ENCODE assay signal across 29 mouse cellular contexts in the genomic region with DNA sequence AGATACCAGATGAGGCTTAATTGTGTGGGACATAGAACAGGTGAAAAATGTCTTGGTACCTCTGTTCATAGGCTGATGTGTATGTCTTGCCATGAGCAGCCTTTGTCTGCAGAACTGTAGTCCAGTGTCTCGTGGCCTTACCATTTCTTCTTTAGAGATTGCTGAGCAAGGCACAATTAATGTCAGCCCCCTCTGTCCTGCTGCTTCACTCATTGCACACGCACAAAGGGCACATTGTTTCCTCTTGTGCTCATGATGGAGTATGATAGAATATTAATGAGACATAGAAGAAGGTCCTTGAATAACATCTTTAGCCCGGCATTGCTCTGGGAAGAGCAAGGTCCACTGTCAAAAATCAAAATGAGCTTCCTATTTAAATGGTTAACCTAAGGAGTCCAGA.
DNase-seq lines count a peak whose midpoint lies in the region; ATAC-seq and TF ChIP-seq lines count a peak whose summit lies in the region.
"Had no signal": no experiment of that assay in that cellular context is flagged by ENCODE, and none has a peak within 500 bp of the region (broad histone marks: within the 10 kb centered on the region; RNA-seq: fewer than 3 reads in every experiment).

No protein-coding gene starts in this region.

- H3K27me3 ChIP-seq in hindbrain, embryonic 10.5 days (ENCODE audit: insufficient read depth, poor library complexity, severe bottlenecking): no peaks in the 10 kb centered on the region
- H3K27me3 ChIP-seq in hindbrain, embryonic 13.5 days: no peaks in the 10 kb centered on the region
- H3K27me3 ChIP-seq: CH12.LX; embryonic facial prominence, embryonic 12.5 days; embryonic facial prominence, embryonic 15.5 days; hindbrain, embryonic 15.5 days had no signal

- H3K27ac ChIP-seq in hindbrain, embryonic 10.5 days: no peak overlapping the region
- no peak overlapping the region for H3K27ac ChIP-seq in hindbrain, embryonic 13.5 days
- H3K27ac ChIP-seq: embryonic facial prominence, embryonic 12.5 days; embryonic facial prominence, embryonic 15.5 days; gastrocnemius, adult 2 months; hindbrain, embryonic 15.5 days had no signal

- H3K36me3 ChIP-seq in hindbrain, embryonic 10.5 days: no peaks in the 10 kb centered on the region
- no peaks in the 10 kb centered on the region for H3K36me3 ChIP-seq in hindbrain, embryonic 13.5 days
- H3K36me3 ChIP-seq: embryonic facial prominence, embryonic 12.5 days; embryonic facial prominence, embryonic 15.5 days; G1E; hindbrain, embryonic 15.5 days had no signal

- ATAC-seq in hindbrain, embryonic 13.5 days (ENCODE audit: low FRiP score): no peak
- ATAC-seq: forebrain, embryonic 14.5 days; forebrain, postnatal 0 days; inflammation-experienced regulatory T-cells, adult 6 months; intestine, embryonic 16.5 days had no signal

- intact Hi-C loops in left cerebral cortex, postnatal 4 days (cut with DNase I): no loop called here
- intact Hi-C loops in heart, postnatal 10 days (cut with DNase I): no loop called here

- H3K4me2 ChIP-seq in hindbrain, embryonic 13.5 days: no peak overlapping the region
- H3K4me2 ChIP-seq: embryonic facial prominence, embryonic 12.5 days; embryonic facial prominence, embryonic 15.5 days; heart, embryonic 11.5 days; hindbrain, embryonic 15.5 days had no signal

- H3K4me1 ChIP-seq in hindbrain, embryonic 10.5 days (replicated peaks): peaks cover 6% of the 10 kb centered on the region
- no peaks in the 10 kb centered on the region for H3K4me1 ChIP-seq in hindbrain, embryonic 13.5 days (replicated peaks)
- H3K4me1 ChIP-seq: embryonic facial prominence, embryonic 12.5 days; embryonic facial prominence, embryonic 15.5 days; hindbrain, embryonic 15.5 days had no signal

- no peak overlapping the region for H3K9ac ChIP-seq in hindbrain, embryonic 13.5 days
- H3K9ac ChIP-seq: embryonic facial prominence, embryonic 12.5 days; embryonic facial prominence, embryonic 15.5 days; forebrain, postnatal 0 days; hindbrain, embryonic 15.5 days had no signal

- no peak for TF ChIP-seq CTCF in brain, embryonic 14.5 days (IDR thresholded peaks at IDR 0.05; ENCODE audit: borderline replicate concordance, extremely low read depth, insufficient read depth, insufficient read length)

- no peak overlapping the region for H3K4me3 ChIP-seq in hindbrain, embryonic 10.5 days
- H3K4me3 ChIP-seq in hindbrain, embryonic 13.5 days: no peak overlapping the region
- H3K4me3 ChIP-seq: embryonic facial prominence, embryonic 12.5 days; embryonic facial prominence, embryonic 15.5 days; gastrocnemius, adult 2 months; hindbrain, embryonic 15.5 days had no signal

- TF ChIP-seq POLR2A in brain, embryonic 14.5 days (IDR thresholded peaks at IDR 0.05; ENCODE audit: borderline replicate concordance, extremely low read depth, insufficient read depth, insufficient read length, poor library complexity, severe bottlenecking): no peak

- peak; percentile 4 for DNase-seq in hindbrain, embryonic 10.5 days (ENCODE audit: low spot score)
- peak; percentile 1 for DNase-seq in left cerebral cortex, postnatal 4 days
- no peak for DNase-seq in left cerebral cortex, adult 18-20 months (ENCODE audit: low spot score in 2 of 2)
- peak; percentile 7 for DNase-seq in brain, embryonic 14.5 days (ENCODE audit: low read depth)
- DNase-seq in retina, embryonic 14.5 days (ENCODE audit: low spot score): peak; percentile 53
- DNase-seq in heart, postnatal 10 days: no peak
- no peak for DNase-seq in spleen, adult 18-20 months
- DNase-seq: adrenal gland, adult 2 months; adrenal gland, postnatal 14 days; B cell, adult 2 months; cerebellum, adult 11-12 months; cerebellum, adult 8-10 months; cerebellum, postnatal 14 days; forebrain, postnatal 0 days; gastrocnemius, adult 2 months; gastrocnemius, postnatal 14 days; heart, adult 11 months; heart, postnatal 4 days; kidney, adult 18-20 months had no signal

- H3K9me3 ChIP-seq in hindbrain, embryonic 10.5 days: no peaks in the 10 kb centered on the region
- H3K9me3 ChIP-seq in hindbrain, embryonic 13.5 days: no peaks in the 10 kb centered on the region; the same call in 1 of the 2 replicates
- H3K9me3 ChIP-seq: embryonic facial prominence, embryonic 12.5 days; embryonic facial prominence, embryonic 15.5 days; G1E; hindbrain, embryonic 15.5 days had no signal

- 51% methylated on average over 3 of the region's 3 CpGs for WGBS in hindbrain, embryonic 10.5 days
- WGBS in hindbrain, embryonic 13.5 days: 23% methylated on average over 3 of the region's 3 CpGs

Comparison
In these comparisons a context has a peak if more than half of its experiments do, and no peak if none do; other contexts are left out.
1. DNase-seq: peak in hindbrain, embryonic 10.5 days (single experiment), left cerebral cortex, postnatal 4 days (single experiment), brain, embryonic 14.5 days (single experiment) and retina, embryonic 14.5 days (single experiment); none in left cerebral cortex, adult 18-20 months (0 of 2), heart, postnatal 10 days (0 of 2) and spleen, adult 18-20 months (0 of 2).